Mouse (Mus musculus): ENCODE data around the gene Nsun3.
"Not testable (repeated sequence)": the region's sequence is repeated elsewhere in the genome, so short reads cannot be mapped to it uniquely, and the experiment has no call there.

The Nsun3 gene

DNA sequence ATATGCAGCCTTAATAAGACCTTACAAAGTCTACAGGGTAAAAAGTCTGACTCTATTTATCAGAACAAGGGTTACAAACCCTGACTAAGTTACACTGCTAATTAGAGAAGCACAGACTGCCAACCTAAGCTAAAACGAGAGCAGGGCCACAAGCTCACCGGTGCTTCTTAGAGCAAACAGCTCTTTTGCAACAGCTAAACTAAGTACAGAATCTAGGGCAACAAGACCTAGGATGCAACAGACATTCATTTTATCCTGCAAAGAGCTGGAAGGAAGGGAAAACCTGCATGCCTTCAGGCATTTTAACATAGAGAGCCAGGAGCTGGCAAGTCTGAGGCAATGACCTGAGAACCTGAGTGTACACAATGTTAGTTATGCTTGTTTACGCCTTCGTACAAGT lies 33.5 kb downstream of the Nsun3 start:
- DNase-seq (ENCODE audit: low read depth), result no peak

DNA sequence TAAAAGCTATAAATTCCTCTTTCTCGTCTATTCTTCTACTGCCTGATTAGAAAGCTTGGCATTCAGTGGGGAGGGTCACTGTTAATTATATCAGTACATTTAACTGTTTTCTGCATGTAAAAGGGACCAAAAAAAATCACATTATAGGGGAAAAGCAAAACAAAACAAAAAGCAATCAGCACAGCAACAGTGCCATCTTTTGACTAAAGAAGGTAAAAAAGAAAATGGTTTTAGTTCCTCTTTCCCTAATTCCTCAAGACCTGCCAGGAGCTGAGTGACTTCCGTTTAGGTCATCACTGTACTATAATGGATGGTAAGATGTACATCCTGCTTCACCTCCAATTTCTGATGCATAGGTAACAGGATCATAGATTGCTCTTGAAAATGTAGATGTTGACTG lies 40.7 kb downstream of the Nsun3 start:
- no peak for DNase-seq (ENCODE audit: low read depth)

GRCm38 (mm10) chr16:62734359-62734758 lies 52.3 kb downstream of the Nsun3 start:
- DNase-seq (ENCODE audit: low read depth), result no peak

GRCm38 (mm10) chr16:62730291-62730690 lies 56.3 kb downstream of the Nsun3 start:
- no peak for DNase-seq (ENCODE audit: low read depth)

GRCm38 (mm10) chr16:62729846-62730245 lies 56.8 kb downstream of the Nsun3 start:
- no peak for DNase-seq (ENCODE audit: low read depth)

DNA sequence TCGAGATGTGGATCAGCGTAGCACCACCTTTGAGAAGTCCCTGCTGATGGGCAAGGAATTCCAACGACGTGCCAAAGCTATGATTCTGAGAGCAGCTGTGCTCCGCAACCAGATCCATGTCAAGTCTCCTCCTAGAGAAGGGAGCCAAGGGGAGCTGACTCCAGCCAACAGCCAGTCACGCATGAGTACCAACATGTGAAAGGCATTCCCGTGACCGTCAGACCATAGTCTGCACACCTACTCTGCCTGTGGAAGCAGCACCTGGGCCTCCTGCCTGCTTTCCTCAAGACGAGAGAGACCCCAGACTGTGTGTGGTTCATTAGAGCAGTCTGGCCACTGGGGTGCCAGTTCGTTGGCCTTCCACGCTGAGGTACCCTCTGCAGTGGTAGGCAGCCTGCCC lies 68.4 kb downstream of the Nsun3 start:
- not testable (repeated sequence) for DNase-seq (ENCODE audit: low read depth)

- no peak for DNase-seq (ENCODE audit: low read depth)
These were observed 96.2 kb downstream of the Nsun3 start for GRCm38 (mm10) chr16:62690436-62690835.

- DNase-seq (ENCODE audit: low read depth), result no peak
These were observed 100.5 kb downstream of the Nsun3 start for GRCm38 (mm10) chr16:62686073-62686472.

DNA sequence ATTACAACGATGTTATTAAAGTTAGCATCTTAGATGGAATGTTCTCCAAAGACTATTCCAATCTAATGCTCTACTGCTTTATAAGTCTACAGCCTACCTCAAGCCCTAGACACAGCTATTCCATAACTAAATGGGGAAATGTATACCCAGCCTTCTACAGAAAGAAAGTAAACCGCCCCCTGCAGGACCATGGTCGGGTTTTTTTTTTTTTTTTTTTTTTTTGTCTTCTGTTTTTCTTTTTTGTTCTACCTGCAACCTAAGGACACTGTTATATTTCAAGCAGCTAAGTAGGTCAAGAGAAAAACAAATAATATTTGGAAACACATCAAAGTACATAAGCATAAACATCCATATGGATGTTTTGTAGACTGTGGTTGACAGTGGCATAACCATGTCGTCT lies 101.1 kb downstream of the Nsun3 start:
- DNase-seq (ENCODE audit: low read depth), result no peak

All from naive thymus-derived CD4-positive, alpha-beta T cell, adult 2 months (primary cell).